Mouse (Mus musculus) spleen, adult 10 weeks (tissue): Measurements from ENCODE around the gene Morf4l2. TPM values are rescaled to one million over a fixed set of nuclear protein-coding genes. Genes with fewer than 3 reads are reported as not detected.

Experiments
- polyA plus RNA-seq: library from polyadenylated mRNA; stranded (reverse); fragments of 350-450 nt; fragmentation: Illumina TruSeq; extraction: RNeasy Lipid Tissue Mini Kit (QIAGEN cat#74804); gene quantifications from one replicate; pipeline ENCODE4 v1.2.3, GENCODE M21; 2015; ENCODE audit warnings: low replicate concordance; ENCODE audit not compliant: insufficient read depth

Morf4l2 gene
- 154 TPM for polyA plus RNA-seq

GRCm38 (mm10) chrX:136743459-136743858, at the start of gene Morf4l2:
Morf4l2 (minus strand) TSS chrX:136743690.

GRCm38 (mm10) chrX:136780041-136780440, 36.6 kb upstream of the Morf4l2 start, which contains the start of gene Glra4:
Glra4 (minus strand) TSS chrX:136780141.

GRCm38 (mm10) chrX:136707446-136708167, 35.9 kb downstream of the Morf4l2 start, which contains the start of gene Tceal1:
Tceal1 (plus strand) TSS chrX:136707982.

Other genes with a start within 250 kb of the Morf4l2 start
- gene Kir3dl1, start 225.7 kb downstream of the Morf4l2 start, polyA plus RNA-seq, result not detected
- not detected for gene Kir3dl2, start 199.6 kb downstream of the Morf4l2 start, polyA plus RNA-seq
- 4.0 TPM for gene Tceal3, start 152.8 kb downstream of the Morf4l2 start, polyA plus RNA-seq
- 2.8 TPM for gene Tceal1, start 35.7 kb downstream of the Morf4l2 start, polyA plus RNA-seq
- not detected for gene Glra4, start 36.5 kb upstream of the Morf4l2 start, polyA plus RNA-seq
- gene Plp1, start 79.0 kb upstream of the Morf4l2 start, polyA plus RNA-seq, result 6.1 TPM
- gene Rab9b, start 125.1 kb upstream of the Morf4l2 start, polyA plus RNA-seq, result not detected
- not detected for gene H2bfm, start 183.6 kb upstream of the Morf4l2 start, polyA plus RNA-seq
- gene Tmsb15b2, start 231.8 kb upstream of the Morf4l2 start, polyA plus RNA-seq, result 15.1 TPM
- gene Tmsb15l, start 233.2 kb upstream of the Morf4l2 start, polyA plus RNA-seq, result 16.2 TPM
- 19.4 TPM for gene Tmsb15b1, start 233.2 kb upstream of the Morf4l2 start, polyA plus RNA-seq
- gene Zcchc18, start 249.5 kb upstream of the Morf4l2 start, polyA plus RNA-seq, result 16.6 TPM